Mouse (Mus musculus) bone marrow macrophage, adult 2 months (primary cell): ENCODE results near the gene Tmem200a.

Experiments used
- CTCF ChIP-seq: IDR thresholded peaks from 2 replicates; pipeline ENCODE4 v1.5.1; 2012; ENCODE audit warnings: low read depth, mild to moderate bottlenecking, low read length, moderate library complexity
- POLR2A ChIP-seq: IDR thresholded peaks from 2 replicates; pipeline ENCODE4 v1.6.1; 2012; ENCODE audit warnings: mild to moderate bottlenecking, low read depth, low read length, borderline replicate concordance

DNA sequence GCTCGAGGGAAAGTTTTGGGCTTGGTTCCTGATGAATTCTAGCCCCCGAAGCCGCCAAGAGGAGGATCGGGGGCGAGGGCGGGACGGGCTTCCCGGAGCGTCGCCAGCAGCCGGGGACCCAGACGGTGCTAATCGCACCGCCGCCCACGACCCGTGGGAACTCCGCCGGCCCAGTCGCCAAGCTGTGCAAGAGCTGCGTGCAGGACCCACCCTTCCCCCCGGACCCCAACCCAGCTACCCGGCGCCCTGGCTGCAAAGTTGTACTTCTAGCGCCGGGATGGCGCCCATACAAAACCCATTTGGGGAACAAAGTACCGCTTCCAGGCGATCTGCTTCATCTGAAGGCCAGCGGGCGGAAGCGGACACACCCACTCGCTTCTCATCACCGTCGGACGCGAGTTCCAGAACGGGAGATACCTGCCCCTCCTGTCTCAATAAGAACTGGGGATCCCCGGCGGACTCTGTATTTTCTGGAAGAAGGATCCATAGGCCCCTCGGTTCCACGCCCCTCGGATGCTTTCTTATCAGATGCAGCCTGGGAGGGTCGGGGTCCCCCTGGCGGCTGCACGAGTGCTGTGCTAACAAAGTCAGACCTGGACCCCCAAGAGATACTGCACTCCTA lies at the start of gene Tmem200a:
- TF ChIP-seq POLR2A (no peak), CTCF (peak; percentile 27; the same call in 1 of the 2 replicates)
